Comparison of ENCODE assay signal across 15 mouse cellular contexts in the genomic region with DNA sequence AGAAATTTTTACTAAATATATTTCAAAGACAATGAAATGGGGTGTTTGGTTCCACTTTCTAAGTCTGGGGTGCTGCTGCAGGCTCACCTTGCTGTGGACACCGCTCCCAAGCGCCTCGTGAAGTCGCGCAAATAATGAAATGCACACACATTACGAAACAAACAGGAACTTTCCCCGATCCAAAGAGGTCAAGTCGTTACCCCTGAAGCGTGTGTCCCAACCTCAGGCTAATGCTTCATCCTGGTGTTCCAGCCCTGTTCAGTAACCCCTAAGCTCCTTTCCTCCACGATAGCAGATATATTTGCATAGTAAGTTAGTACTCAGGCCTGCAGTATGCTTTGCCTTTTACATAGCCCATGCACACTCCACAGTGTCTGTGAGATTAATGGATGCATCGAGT. TPM values are rescaled to one million over a fixed set of nuclear protein-coding genes. Genes with fewer than 3 reads are reported as not detected.
DNase-seq lines count a peak whose midpoint lies in the region; ATAC-seq and TF ChIP-seq lines count a peak whose summit lies in the region.
"Had no signal": no experiment of that assay in that cellular context is flagged by ENCODE, and none has a peak within 500 bp of the region (broad histone marks: within the 10 kb centered on the region; RNA-seq: fewer than 3 reads in every experiment).

No protein-coding gene starts in this region.

- H3K4me2 ChIP-seq in heart, embryonic 15.5 days: peak overlapping the region; percentile 96; the same call in 1 of the 2 replicates
- 0 out of 2 replicates have a peak overlapping the region, but pooled peaks have one; percentile 99 for H3K4me2 ChIP-seq in limb, embryonic 14.5 days (replicated peaks; ENCODE audit: low read depth, low read length, severe bottlenecking)

- H3K9me3 ChIP-seq in heart, embryonic 15.5 days (replicated peaks): no peaks in the 10 kb centered on the region
- no peaks in the 10 kb centered on the region for H3K9me3 ChIP-seq in limb, embryonic 14.5 days (ENCODE audit: control insufficient read depth, low read length)
- H3K9me3 ChIP-seq: embryonic facial prominence, embryonic 15.5 days; forebrain, embryonic 15.5 days had no signal

- H3K36me3 ChIP-seq in heart, embryonic 15.5 days: no peaks in the 10 kb centered on the region
- no peaks in the 10 kb centered on the region for H3K36me3 ChIP-seq in limb, embryonic 14.5 days (ENCODE audit: control insufficient read depth, insufficient read depth, low read length)
- H3K36me3 ChIP-seq: embryonic facial prominence, embryonic 15.5 days; forebrain, embryonic 15.5 days; G1E had no signal

- peaks cover 4% of the 10 kb centered on the region for H3K4me1 ChIP-seq in heart, embryonic 15.5 days (replicated peaks)
- H3K4me1 ChIP-seq in limb, embryonic 14.5 days (ENCODE audit: control insufficient read depth, insufficient read depth, low read length): no peaks in the 10 kb centered on the region
- H3K4me1 ChIP-seq: embryonic facial prominence, embryonic 15.5 days had no signal

- TF ChIP-seq POLR2A in limb, embryonic 14.5 days (IDR thresholded peaks at IDR 0.05; ENCODE audit: borderline replicate concordance, extremely low read depth, insufficient read depth, insufficient read length): no peak

- no peak overlapping the region; the same call in 1 of the 2 replicates for H3K9ac ChIP-seq in heart, embryonic 15.5 days
- no peak overlapping the region for H3K9ac ChIP-seq in limb, embryonic 14.5 days (ENCODE audit: low read depth, low read length, severe bottlenecking)
- H3K9ac ChIP-seq: embryonic facial prominence, embryonic 15.5 days had no signal

- H3K4me3 ChIP-seq in heart, embryonic 15.5 days: no peak overlapping the region; the same call in 1 of the 2 replicates
- no peak overlapping the region for H3K4me3 ChIP-seq in limb, embryonic 14.5 days (replicated peaks; ENCODE audit: low read length)

- H3K27me3 ChIP-seq in heart, embryonic 15.5 days: no peaks in the 10 kb centered on the region
- no peaks in the 10 kb centered on the region for H3K27me3 ChIP-seq in limb, embryonic 14.5 days (ENCODE audit: control insufficient read depth, insufficient read depth, low read length)
- H3K27me3 ChIP-seq: embryonic facial prominence, embryonic 15.5 days had no signal

- intact Hi-C loops in heart, postnatal 36 days (cut with DNase I): loop anchor here (5.0 kb wide), 2 partner anchors 37 to 127 kb away; no protein-coding TSS in a partner anchor
- intact Hi-C loops in gastrocnemius, postnatal 14 days (cut with DNase I; ENCODE audit: low total_unique reads): no loop called here

- ATAC-seq in heart, embryonic 15.5 days (replicated peaks; ENCODE audit: insufficient number of reproducible peaks, insufficient read depth, low FRiP score, low read depth): no peak
- no peak for ATAC-seq in limb, embryonic 14.5 days (ENCODE audit: low FRiP score, low read depth)

- H3K27ac ChIP-seq in heart, embryonic 15.5 days: no peak overlapping the region
- no peak overlapping the region for H3K27ac ChIP-seq in limb, embryonic 14.5 days (replicated peaks; ENCODE audit: low read depth, low read length)
- H3K27ac ChIP-seq: embryonic facial prominence, embryonic 15.5 days; forebrain, embryonic 15.5 days had no signal

- no peak for DNase-seq in heart, postnatal 36 days
- DNase-seq in fat pad, adult 2 months (ENCODE audit: extremely low read depth, low read depth, low spot score): peak; percentile 36
- no peak for DNase-seq in limb, embryonic 14.5 days (ENCODE audit: low spot score)
- peak; percentile 66 for DNase-seq in lung, postnatal 25 days (ENCODE audit: low spot score)
- no peak for DNase-seq in right cerebral cortex, adult 2 months (ENCODE audit: low spot score in 2 of 2)
- no peak for DNase-seq in cerebellum, adult 9-11 months
- no peak for DNase-seq in gastrocnemius, postnatal 14 days
- DNase-seq: B cell, adult 2 months; cerebellum, postnatal 10 days; spleen, adult 18-20 months had no signal

- WGBS in heart, embryonic 15.5 days: 73% methylated on average over 11 of the region's 11 CpGs
- WGBS in limb, embryonic 14.5 days: 48% methylated on average over 11 of the region's 11 CpGs

RNA-seq across cellular contexts. Expression of a gene that starts 0.9 kb away (rescaled TPM):
- polyA plus RNA-seq in heart, embryonic 15.5 days (2015; fragmentation: Nextera tagmentation; extraction: Ambion mirVana): 10.2 and 11.5 TPM in 2 replicates
- total RNA-seq in heart, postnatal 36 days (2021): 10 to 100 TPM in 1 of 2 experiments, 1 to 10 TPM in 1; 9.1 to 12.4 TPM
- 1.2 and 1.6 TPM in 2 replicates for polyA plus RNA-seq in limb, embryonic 14.5 days (2012; rRNA removed)
- polyA plus RNA-seq in limb, embryonic 14.5 days (2014; fragmentation: Nextera tagmentation; extraction: Ambion mirVana): 2.5 and 2.8 TPM in 2 replicates
- total RNA-seq in gastrocnemius, postnatal 14 days (2021): 1 to 10 TPM; 1.5 to 2.3 TPM
- total RNA-seq: G1E; granulocyte monocyte progenitor cell, adult 5-6 weeks had no signal
- polyA plus RNA-seq: G1E had no signal

Comparison
In these comparisons a context has a peak if more than half of its experiments do, and no peak if none do; other contexts are left out.
1. DNase-seq: peak in fat pad, adult 2 months (single experiment) and lung, postnatal 25 days (single experiment); none in heart, postnatal 36 days (0 of 2), limb, embryonic 14.5 days (single experiment), right cerebral cortex, adult 2 months (0 of 2), cerebellum, adult 9-11 months (single experiment) and gastrocnemius, postnatal 14 days (single experiment).